Mouse (Mus musculus): ENCODE measurements around the gene Pcsk4.
A peak's percentile ranks its signal among the peaks of the same experiment; 100 is the strongest.
"Not testable (repeated sequence)": the region's sequence is repeated elsewhere in the genome, so short reads cannot be mapped to it uniquely, and the experiment has no call there.

Gene Pcsk4

GRCm38 (mm10) chr10:80347514-80347967 lies 18.2 kb upstream of the Pcsk4 start:
- DNase-seq: no peak

DNA sequence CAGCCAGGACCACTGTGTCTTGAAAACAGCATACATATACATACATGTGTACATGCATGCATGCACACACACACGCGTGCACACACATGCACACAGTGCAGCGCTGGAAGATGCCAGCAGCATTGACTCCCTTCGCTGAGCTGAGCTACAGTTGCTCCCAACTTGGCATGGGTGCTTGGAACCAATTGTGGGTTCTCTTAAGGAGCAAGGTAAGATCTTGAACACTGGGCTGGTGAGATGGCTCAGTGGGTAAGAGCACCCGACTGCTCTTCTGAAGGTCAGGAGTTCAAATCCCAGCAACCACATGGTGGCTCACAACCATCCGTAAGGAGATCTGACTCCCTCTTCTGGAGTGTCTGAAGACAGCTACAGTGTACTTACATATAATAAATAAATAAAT lies 16.6 kb upstream of the Pcsk4 start:
- DNase-seq: not testable (repeated sequence)

GRCm38 (mm10) chr10:80345122-80345521 lies 15.8 kb upstream of the Pcsk4 start:
- DNase-seq: no peak

- no peak for DNase-seq
Measured at GRCm38 (mm10) chr10:80344131-80344661, 14.9 kb upstream of the Pcsk4 start.

- no peak for DNase-seq
Measured at GRCm38 (mm10) chr10:80343425-80343895, 14.2 kb upstream of the Pcsk4 start.

- no peak for DNase-seq
Measured at GRCm38 (mm10) chr10:80342749-80343424, 13.6 kb upstream of the Pcsk4 start.

GRCm38 (mm10) chr10:80342305-80342748 lies 13.0 kb upstream of the Pcsk4 start:
- DNase-seq: no peak

- DNase-seq: no peak
Measured at GRCm38 (mm10) chr10:80341491-80342304, 12.4 kb upstream of the Pcsk4 start.

DNA sequence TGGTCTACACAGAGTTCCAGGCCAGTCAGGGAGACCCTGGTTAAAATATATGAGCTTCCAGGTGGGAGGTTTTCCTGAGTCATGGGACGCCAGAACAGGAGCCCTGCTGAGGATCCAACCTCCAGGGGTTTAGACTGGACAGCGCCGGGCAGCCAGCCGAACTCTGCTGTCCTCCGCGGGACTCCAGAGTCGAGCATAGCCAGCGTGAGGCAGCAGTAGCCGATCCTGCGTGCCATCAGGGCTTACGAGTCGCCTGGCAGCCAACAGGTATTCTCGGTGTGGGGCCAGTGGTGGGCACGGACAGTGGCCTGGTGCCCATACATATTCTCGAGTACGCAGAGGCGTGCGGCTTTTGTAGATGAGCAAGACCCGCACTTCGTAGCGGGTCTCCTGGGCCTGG lies 11.7 kb upstream of the Pcsk4 start:
- no peak for DNase-seq

GRCm38 (mm10) chr10:80339941-80340750 lies 10.8 kb upstream of the Pcsk4 start:
- DNase-seq: peak; percentile 73

GRCm38 (mm10) chr10:80336263-80336662 lies 7.0 kb upstream of the Pcsk4 start:
- DNase-seq: no peak

- DNase-seq: no peak
Measured at GRCm38 (mm10) chr10:80332525-80332989, 3.3 kb upstream of the Pcsk4 start.

- peak; percentile 47 for DNase-seq
Measured at GRCm38 (mm10) chr10:80331636-80332524, 2.6 kb upstream of the Pcsk4 start.

- DNase-seq: no peak
Measured at GRCm38 (mm10) chr10:80330888-80331287, 1.6 kb upstream of the Pcsk4 start.

- DNase-seq: no peak
Measured at GRCm38 (mm10) chr10:80330084-80330483, 786 bp upstream of the Pcsk4 start.

GRCm38 (mm10) chr10:80325045-80325444 lies 4.3 kb downstream of the Pcsk4 start:
- DNase-seq: no peak

GRCm38 (mm10) chr10:80324120-80325037 lies 4.9 kb downstream of the Pcsk4 start:
- no peak for DNase-seq

- DNase-seq: peak; percentile 83
Measured at GRCm38 (mm10) chr10:80323261-80324119, 5.8 kb downstream of the Pcsk4 start.

DNA sequence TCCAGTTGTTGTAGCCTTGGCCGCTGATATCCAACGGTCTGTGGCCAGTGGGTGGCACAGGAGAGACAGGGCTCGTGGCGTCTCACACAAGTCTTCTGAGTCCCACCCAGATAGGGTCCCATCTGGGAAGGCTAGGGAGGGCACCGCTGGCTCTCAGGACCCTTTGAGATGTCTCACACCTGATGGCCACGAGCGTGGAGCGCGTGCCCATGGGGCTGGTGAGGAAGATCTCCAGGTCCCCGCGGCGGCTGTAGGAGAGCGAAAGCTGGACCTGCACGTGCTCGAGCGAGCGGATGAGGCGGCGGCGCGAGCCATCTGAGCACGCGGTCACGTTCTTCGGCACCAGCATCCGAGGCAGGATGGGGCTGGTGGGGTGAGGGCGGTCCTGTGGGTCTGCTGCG lies 6.5 kb downstream of the Pcsk4 start:
- peak; percentile 57 for DNase-seq
